Comparison of ENCODE assay signal across 12 mouse cellular contexts in the genomic region with DNA sequence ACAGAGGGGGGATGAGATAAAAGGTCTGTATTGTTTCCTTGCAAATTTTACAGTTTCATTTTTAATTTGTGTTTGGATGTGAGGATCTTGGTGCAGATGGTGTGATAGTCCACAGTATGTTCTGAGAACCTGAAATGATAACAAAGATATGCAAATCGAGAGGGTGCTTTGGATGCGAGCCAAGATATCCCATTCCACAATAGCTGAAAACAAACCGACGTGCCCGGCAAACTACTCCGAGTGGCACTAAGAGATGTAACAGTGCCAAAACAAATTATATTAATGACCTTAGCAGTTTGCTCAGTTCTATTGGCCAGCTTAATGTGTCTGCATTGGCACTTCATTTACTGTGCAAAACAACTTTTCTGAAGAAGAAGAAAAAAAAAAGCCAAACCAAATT.
A peak's percentile ranks its signal among the peaks of the same experiment; 100 is the strongest.
DNase-seq lines count a peak whose midpoint lies in the region; ATAC-seq and TF ChIP-seq lines count a peak whose summit lies in the region.
"Had no signal": no experiment of that assay in that cellular context is flagged by ENCODE, and none has a peak within 500 bp of the region (broad histone marks: within the 10 kb centered on the region; RNA-seq: fewer than 3 reads in every experiment).

No protein-coding gene starts in this region.

- no peak for TF ChIP-seq EP300 in stomach, postnatal 0 days (optimal IDR thresholded peaks at IDR 0.05)

- no peaks in the 10 kb centered on the region for H3K27me3 ChIP-seq in kidney, embryonic 16.5 days (ENCODE audit: insufficient read depth, low read length)
- no peaks in the 10 kb centered on the region for H3K27me3 ChIP-seq in neural tube, embryonic 14.5 days (ENCODE audit: control insufficient read depth, insufficient read depth, low read length)
- H3K27me3 ChIP-seq in neural tube, embryonic 15.5 days (replicated peaks), result no peaks in the 10 kb centered on the region
- H3K27me3 ChIP-seq in stomach, postnatal 0 days (ENCODE audit: control insufficient read depth, insufficient read depth, low read length), result no peaks in the 10 kb centered on the region
- H3K27me3 ChIP-seq: stomach, embryonic 15.5 days had no signal

- no peak for ATAC-seq in kidney, embryonic 16.5 days (ENCODE audit: low FRiP score, low TSS enrichment)
- ATAC-seq in neural tube, embryonic 14.5 days (ENCODE audit: low read depth), result peak; percentile 33; the same call in 1 of the 2 replicates
- no peak for ATAC-seq in neural tube, embryonic 15.5 days (ENCODE audit: low FRiP score)
- no peak for ATAC-seq in stomach, postnatal 0 days (ENCODE audit: low FRiP score, low TSS enrichment)

- H3K4me3 ChIP-seq in kidney, embryonic 16.5 days (ENCODE audit: low read length), result no peak overlapping the region
- no peak overlapping the region for H3K4me3 ChIP-seq in neural tube, embryonic 14.5 days (ENCODE audit: low read depth, low read length)
- H3K4me3 ChIP-seq in neural tube, embryonic 15.5 days (replicated peaks), result no peak overlapping the region
- H3K4me3 ChIP-seq in stomach, postnatal 0 days (ENCODE audit: low read depth, low read length), result no peak overlapping the region
- H3K4me3 ChIP-seq: stomach, embryonic 15.5 days had no signal

- H3K4me2 ChIP-seq in kidney, embryonic 16.5 days (replicated peaks; ENCODE audit: low read depth, low read length), result no peak overlapping the region
- H3K4me2 ChIP-seq in neural tube, embryonic 14.5 days (ENCODE audit: low read depth, low read length), result no peak overlapping the region
- no peak overlapping the region for H3K4me2 ChIP-seq in neural tube, embryonic 15.5 days
- no peak overlapping the region for H3K4me2 ChIP-seq in stomach, postnatal 0 days (replicated peaks; ENCODE audit: low read depth)
- H3K4me2 ChIP-seq: stomach, embryonic 15.5 days had no signal

- no peak for TF ChIP-seq CTCF in stomach, postnatal 0 days (IDR thresholded peaks at IDR 0.05; ENCODE audit: low read depth)

- no peak overlapping the region for H3K9ac ChIP-seq in kidney, embryonic 16.5 days (replicated peaks; ENCODE audit: low read length)
- H3K9ac ChIP-seq in neural tube, embryonic 14.5 days (replicated peaks; ENCODE audit: low read depth, low read length), result no peak overlapping the region
- no peak overlapping the region for H3K9ac ChIP-seq in neural tube, embryonic 15.5 days (replicated peaks)
- H3K9ac ChIP-seq in stomach, postnatal 0 days (ENCODE audit: low read length), result no peak overlapping the region
- H3K9ac ChIP-seq: liver, embryonic 14.5 days; stomach, embryonic 15.5 days had no signal

- no peaks in the 10 kb centered on the region for H3K9me3 ChIP-seq in kidney, embryonic 16.5 days (ENCODE audit: low read length)
- H3K9me3 ChIP-seq in neural tube, embryonic 14.5 days (ENCODE audit: control insufficient read depth, low read length), result no peaks in the 10 kb centered on the region
- no peaks in the 10 kb centered on the region for H3K9me3 ChIP-seq in neural tube, embryonic 15.5 days (replicated peaks)
- H3K9me3 ChIP-seq in stomach, postnatal 0 days (ENCODE audit: control insufficient read depth, low read length), result no peaks in the 10 kb centered on the region
- H3K9me3 ChIP-seq: stomach, embryonic 15.5 days had no signal

- no peak overlapping the region for H3K27ac ChIP-seq in kidney, embryonic 16.5 days (ENCODE audit: low read length)
- H3K27ac ChIP-seq in neural tube, embryonic 14.5 days (ENCODE audit: low read depth, low read length), result no peak overlapping the region
- no peak overlapping the region for H3K27ac ChIP-seq in neural tube, embryonic 15.5 days (replicated peaks)
- H3K27ac ChIP-seq in stomach, postnatal 0 days (replicated peaks), result no peak overlapping the region
- H3K27ac ChIP-seq: liver, embryonic 14.5 days; stomach, embryonic 15.5 days had no signal

- no peaks in the 10 kb centered on the region for H3K36me3 ChIP-seq in kidney, embryonic 16.5 days (ENCODE audit: insufficient read depth, low read length)
- H3K36me3 ChIP-seq in neural tube, embryonic 14.5 days (ENCODE audit: control insufficient read depth, insufficient read depth, low read length), result no peaks in the 10 kb centered on the region
- no peaks in the 10 kb centered on the region for H3K36me3 ChIP-seq in neural tube, embryonic 15.5 days
- H3K36me3 ChIP-seq in stomach, postnatal 0 days (ENCODE audit: control insufficient read depth, insufficient read depth, low read length), result no peaks in the 10 kb centered on the region
- H3K36me3 ChIP-seq: stomach, embryonic 15.5 days had no signal

- 45% methylated on average over 6 of the region's 6 CpGs for WGBS in kidney, embryonic 16.5 days
- 30% methylated on average over 6 of the region's 6 CpGs for WGBS in neural tube, embryonic 14.5 days
- 15% methylated on average over 6 of the region's 6 CpGs for WGBS in neural tube, embryonic 15.5 days
- 25% methylated on average over 6 of the region's 6 CpGs for WGBS in stomach, postnatal 0 days

- peak; percentile 57 to 64 for DNase-seq in cerebellum, postnatal 10 days
- no peak for DNase-seq in cerebellum, adult 11 months
- DNase-seq in kidney, adult 9 months, result peak; percentile 2
- peak; percentile 16 for DNase-seq in stomach, postnatal 0 days (ENCODE audit: low spot score)
- DNase-seq in natural killer cell, adult 2 months (ENCODE audit: low spot score in 2 of 2), result no peak
- DNase-seq: cerebellum, postnatal 36 days; gastrocnemius, postnatal 10 days had no signal

- 0 out of 2 replicates have a peak, but pooled peaks cover 3% of the 10 kb centered on the region for H3K4me1 ChIP-seq in kidney, embryonic 16.5 days (ENCODE audit: insufficient read depth, low read length)
- H3K4me1 ChIP-seq in neural tube, embryonic 14.5 days (ENCODE audit: control insufficient read depth, insufficient read depth, low read length), result no peaks in the 10 kb centered on the region
- 0 out of 2 replicates have a peak, but pooled peaks cover 8% of the 10 kb centered on the region for H3K4me1 ChIP-seq in neural tube, embryonic 15.5 days
- no peaks in the 10 kb centered on the region for H3K4me1 ChIP-seq in stomach, postnatal 0 days (replicated peaks; ENCODE audit: control insufficient read depth, insufficient read depth)

Comparison
In these comparisons a context has a peak if more than half of its experiments do, and no peak if none do; other contexts are left out.
1. DNase-seq: peak in cerebellum, postnatal 10 days (2 of 2), kidney, adult 9 months (single experiment) and stomach, postnatal 0 days (single experiment); none in cerebellum, adult 11 months (single experiment) and natural killer cell, adult 2 months (0 of 2).